Mouse (Mus musculus) natural killer cell, adult 2 months (primary cell): Measurements from ENCODE around the gene Galt.
"Not testable (repeated sequence)": the region's sequence is repeated elsewhere in the genome, so short reads cannot be mapped to it uniquely, and the experiment has no call there.

ENCODE experiments used
- DNase-seq, 2 experiments: peaks; one replicate each; pipeline ENCODE4 v3.0.0; 2022; ENCODE audit warnings: low spot score in 2 of 2

Gene Galt

DNA sequence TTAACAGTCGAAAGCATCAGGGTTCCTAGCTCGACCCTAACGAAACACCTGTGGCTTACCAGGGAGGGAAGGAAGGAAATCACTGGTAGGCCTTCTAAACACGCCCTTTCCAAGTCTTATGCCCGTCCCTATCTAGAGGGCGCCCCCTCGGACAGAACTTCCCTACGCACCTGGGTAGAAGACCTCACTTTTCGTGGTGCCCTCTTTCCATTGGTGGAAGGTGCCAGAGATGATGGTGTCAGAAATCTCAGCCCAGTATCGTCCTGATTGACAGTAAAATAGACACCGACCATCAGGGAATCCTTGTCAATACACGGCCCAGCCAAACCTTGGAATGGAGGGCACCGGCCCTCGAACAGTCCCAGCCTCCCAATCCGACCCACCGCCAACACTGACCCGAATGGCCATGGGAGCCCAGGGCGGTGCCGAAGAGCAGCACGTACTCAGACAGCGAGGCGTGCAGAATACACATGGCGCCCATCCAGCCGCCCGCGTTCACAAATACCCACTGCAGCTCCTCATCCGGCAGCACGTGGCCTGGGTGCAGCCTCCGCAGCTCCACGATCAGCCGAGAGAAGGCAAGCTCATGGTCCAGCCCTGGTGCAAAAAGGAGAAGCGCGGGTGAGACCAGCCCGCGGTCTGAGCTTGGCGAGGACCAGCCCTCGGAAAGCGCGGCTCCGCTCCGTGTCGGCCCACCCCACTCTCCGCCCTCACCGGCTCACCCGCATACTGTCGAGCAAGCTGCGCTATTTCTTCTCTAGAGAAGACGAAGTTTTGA lies 14.5 kb upstream of the Galt start:
- DNase-seq = peak in 1 of 2 experiments; percentile 22

DNA sequence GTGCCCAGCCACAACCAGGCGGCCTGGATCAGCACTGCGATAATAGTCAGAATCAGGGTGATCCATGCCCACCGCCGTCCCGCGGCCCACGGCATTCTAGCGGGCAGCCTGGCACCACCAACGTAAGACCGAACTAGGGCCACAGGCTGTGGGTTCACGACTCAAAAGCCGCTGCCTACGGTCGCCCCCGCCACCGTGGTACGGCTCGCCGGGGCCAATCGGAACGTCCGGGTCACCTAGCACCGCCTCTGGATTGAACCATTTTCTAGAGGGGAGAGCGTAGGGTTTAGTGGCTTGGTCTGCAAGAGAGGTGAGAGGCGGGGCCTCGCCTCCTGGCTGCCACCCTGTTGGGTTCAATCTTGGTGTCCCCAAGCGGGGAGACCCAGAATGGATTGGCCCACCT lies 13.9 kb upstream of the Galt start:
- peak; percentile 89 to 92 for DNase-seq

DNA sequence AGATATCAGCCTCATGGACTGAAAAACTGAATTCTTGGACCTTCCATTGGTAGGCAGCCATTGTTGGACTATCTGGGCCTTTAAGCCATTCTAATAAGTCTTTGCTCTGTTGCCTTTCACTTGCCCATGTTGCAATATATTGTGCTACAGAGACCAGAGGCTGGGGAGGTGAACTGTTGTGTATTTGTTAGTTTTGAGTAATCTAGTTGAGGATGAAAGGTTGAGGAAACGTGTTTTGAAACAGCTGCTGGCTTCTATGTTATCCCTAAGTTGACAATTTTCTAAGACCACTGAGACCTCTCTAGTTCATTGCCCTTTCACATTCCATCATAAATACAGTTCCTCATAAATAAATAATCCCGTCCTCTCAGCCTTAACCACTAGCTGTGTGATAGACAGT lies 10.9 kb upstream of the Galt start:
- no peak for DNase-seq

DNA sequence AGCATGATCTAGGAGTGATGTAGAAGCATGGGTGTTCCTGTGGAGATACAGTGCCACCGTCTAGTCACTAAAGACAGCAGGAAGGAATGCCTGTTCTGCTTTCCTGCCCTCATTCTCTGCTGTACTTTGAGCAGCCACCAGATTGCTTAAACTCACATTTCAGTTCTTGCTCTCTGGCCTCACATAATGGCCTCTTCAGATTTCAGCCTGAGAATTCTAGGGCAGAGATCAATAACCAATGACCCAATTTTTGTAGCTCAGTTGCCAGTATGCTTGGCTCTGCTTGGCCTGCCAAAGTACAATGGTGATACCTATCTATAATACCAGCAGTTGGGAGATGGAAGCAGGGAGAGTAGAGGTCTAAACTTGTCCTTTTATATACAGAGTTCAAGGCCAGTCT lies 10.0 kb upstream of the Galt start:
- no peak for DNase-seq

DNA sequence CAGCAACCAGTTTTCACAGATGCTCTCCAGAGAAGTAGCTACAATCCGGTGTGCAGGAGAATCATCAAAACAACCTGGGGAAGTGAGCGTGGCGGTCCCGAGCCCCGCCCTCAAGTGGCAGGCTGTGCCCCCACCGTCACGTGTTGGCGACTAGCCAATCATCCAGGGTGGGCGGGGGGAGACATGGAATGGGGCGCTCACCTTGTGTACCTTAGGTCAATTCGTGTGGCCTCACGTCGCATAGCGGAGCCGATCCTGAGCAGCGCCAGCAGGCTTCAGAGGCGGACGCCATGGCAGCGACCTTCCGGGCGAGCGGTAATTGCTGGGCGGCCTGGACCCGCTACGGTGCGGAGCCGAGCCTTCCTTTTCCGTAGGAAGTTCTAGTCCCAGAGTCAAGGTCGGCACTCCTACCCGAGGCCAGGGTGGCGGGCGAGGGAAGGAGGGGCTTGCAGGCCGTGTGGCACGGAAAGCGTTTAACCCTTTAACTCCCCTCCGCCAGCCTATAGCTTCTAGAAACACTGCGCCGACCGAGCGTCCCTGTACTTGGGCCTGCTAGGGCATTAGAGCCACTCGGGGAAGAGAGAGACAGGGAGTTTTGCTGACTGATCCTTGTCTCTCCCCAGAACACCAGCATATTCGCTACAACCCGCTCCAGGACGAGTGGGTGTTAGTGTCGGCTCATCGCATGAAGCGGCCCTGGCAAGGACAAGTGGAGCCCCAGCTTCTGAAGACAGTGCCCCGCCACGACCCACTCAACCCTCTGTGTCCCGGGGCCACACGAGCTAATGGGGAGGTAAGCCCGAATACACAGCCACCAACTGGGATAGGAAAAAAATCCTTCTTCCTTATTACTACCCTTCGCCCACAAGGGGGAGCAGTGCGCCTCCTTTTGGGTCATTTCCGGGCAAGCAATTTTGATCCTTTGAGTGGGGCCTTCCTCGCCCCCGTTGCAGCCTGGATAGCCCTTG lies 594 bp downstream of the Galt start, which contains the start of gene Sigmar1:
Sigmar1 (minus strand) TSS at position 820 of the 968 bp plus-strand sequence.
- DNase-seq = peak; percentile 85 to 91

DNA sequence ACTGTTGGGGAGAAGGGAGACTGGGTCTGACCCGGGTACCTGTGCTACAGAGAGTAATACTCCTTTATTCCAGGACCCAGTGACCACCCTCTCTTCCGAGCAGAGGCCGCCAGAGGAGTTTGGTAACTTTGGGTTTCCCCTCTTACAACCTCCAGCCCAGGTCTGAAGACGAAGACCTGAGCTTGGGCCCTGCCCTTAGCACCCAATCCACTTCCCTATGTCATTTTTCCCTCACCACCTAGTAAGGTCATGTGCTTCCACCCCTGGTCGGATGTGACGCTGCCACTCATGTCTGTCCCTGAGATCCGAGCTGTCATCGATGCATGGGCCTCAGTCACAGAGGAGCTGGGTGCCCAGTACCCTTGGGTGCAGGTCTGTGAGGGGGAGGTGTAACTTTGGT lies 1.4 kb downstream of the Galt start:
- DNase-seq = no peak

DNA sequence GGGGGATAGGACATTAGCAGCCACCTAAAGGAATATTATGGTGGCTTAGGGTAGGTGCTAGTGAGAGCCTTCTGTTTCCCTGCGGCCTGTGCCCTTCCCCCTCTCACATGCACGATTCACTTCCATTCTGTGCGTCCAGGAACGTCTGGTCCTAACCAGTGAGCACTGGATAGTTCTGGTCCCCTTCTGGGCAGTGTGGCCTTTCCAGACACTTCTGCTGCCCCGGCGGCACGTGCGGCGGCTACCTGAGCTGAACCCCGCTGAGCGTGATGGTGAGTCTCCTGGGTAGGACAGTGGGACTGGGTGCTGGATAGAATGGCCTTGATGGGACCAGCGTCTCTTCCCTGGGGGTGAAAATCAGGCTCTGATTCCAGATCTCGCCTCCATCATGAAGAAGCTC lies 2.3 kb downstream of the Galt start:
- DNase-seq = no peak

DNA sequence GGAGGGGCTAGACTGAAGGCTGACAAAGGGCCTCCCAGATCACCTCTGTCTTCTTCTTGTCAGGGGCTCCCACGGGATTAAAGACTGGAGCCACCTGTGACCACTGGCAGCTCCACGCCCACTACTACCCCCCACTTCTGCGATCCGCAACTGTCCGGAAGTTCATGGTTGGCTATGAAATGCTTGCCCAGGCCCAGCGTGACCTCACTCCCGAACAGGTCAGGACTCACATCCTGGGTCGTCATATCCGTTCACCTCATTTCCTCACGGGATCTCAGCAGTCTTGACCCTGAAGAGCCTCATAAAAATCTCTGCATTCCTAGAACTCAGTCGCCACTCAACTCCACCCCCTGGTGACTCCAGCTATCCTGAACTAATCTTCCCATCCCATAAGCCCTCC lies 3.0 kb downstream of the Galt start:
- DNase-seq = no peak

DNA sequence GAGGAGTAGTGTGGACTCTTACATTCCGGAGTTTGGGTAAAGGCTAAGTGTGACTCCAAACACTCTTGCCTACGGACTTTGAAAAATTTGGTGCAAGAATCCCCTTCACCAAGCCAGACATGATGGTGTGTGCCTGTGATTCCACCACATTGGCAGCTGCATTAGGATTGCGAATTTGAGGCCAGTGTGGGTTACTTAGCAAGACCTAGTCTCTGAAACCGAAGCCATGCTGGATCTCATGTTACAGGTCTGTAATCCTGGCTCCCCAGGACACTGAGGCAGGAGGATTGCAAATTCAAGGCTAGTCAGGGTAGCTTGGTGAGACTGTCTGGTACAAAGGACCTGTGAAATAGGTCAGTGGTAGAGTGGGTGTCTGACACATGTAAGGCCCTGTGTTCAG lies 3.7 kb downstream of the Galt start:
- no peak for DNase-seq

DNA sequence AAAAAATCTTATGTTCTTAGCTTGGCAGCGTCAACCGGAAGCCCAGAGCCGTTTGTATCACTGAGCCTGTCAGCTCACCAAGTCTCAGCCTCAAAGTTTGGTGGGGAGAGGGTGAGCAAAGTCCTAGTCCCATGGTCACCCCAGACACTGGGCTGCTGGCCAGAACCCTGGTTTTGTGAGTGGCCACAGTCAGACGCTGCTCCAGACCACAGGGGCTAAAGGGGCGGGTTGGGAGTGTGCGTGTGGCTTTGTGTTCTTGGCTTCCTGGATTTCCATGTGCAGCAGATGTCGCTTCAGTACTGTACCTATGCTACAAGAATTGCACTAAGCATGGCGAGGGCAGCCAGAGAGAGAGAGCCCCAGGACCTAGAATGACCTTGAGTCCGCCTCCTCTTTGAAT lies 4.2 kb downstream of the Galt start:
- DNase-seq = no peak

DNA sequence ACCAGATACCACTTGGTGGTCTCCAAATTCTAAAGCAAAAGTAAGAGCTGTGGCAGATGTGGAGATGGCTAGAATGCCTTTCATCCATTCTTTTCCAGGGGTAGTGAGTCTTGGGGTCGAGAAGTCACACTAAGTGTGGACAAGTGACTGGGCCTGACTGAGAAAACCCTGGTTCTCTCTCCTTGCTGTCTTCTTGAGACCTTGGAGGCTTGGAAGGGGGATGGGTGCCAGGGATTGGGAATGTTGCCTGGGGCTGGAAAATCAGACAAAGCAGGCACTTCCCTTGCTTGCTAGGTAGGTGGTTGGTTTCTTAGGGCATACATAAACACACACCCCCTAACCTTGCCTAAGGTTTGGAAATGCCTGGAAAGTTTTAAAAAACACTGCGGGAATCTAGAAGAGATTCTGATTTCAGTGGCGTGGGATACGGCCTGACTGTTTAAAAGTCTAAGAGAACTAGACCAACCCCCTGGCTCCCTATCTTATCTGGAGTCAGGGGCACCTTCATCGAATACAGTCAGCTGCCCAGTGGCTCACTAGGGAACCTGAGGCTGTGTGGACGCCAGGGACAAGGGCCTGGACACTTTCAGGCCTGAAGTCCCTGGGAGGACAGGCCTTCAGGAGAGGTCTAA lies 4.7 kb downstream of the Galt start:
- DNase-seq = no peak

DNA sequence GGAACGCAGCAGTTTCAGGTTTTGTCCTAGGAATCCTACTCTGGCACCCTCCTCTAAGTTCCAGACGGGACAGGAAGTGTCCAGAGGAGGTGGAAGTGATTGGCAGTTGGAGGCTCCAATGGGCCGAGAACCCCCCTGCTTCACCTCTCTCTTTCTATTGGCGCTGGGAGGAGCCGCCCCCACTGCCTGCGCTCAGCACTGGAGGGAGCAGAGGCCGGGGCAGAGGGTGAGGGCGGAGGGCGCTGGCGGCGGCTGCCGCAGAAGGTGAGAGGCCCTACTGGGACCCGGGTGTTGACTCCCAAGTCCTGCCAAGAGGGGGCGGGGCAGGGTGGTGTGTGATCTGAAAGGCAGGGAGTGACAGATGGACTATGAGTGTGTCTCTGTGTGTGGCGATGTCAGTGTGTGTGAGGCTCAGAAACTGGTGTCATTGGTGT lies 5.3 kb downstream of the Galt start:
- peak in 1 of 2 experiments; percentile 38 for DNase-seq

DNA sequence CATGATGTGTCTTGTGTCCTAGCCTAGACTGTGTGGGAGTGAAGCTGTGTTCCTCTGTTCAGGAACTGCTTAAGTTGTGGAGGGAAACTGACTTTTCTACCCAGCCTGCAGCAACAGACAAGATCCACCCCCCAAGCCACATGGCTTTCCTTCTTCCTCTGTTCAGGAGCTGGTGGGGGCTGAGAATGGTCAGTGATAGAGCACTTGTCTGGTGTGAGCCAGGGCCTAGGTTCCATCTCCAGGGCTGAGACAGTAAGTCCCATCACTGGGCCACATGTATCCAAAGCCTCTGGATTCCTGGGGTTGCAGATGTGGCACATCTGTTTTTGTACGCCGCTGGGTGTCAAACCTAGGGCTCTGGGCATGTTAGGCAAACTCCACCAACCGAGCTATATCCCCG lies 5.9 kb downstream of the Galt start:
- DNase-seq = no peak

DNA sequence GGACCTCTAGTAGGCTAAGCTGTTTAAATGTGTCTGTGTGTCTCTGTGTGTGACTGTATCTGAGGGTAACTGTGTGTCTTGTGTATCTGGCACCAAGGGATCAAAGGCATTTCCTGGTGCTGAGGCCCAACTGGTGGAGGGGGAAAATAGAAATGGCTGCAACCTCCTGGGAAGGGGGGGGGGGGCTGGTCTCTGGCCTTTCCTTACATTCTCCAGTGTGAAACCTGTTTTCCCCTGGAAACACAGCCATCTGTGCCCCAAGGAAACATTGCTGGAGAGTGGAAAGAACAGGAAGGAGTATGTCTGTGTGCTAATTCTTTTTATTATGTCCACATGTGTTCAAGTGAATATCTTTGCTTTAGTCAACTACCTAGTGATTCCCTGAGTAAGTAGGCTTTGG lies 6.7 kb downstream of the Galt start:
- DNase-seq = no peak

DNA sequence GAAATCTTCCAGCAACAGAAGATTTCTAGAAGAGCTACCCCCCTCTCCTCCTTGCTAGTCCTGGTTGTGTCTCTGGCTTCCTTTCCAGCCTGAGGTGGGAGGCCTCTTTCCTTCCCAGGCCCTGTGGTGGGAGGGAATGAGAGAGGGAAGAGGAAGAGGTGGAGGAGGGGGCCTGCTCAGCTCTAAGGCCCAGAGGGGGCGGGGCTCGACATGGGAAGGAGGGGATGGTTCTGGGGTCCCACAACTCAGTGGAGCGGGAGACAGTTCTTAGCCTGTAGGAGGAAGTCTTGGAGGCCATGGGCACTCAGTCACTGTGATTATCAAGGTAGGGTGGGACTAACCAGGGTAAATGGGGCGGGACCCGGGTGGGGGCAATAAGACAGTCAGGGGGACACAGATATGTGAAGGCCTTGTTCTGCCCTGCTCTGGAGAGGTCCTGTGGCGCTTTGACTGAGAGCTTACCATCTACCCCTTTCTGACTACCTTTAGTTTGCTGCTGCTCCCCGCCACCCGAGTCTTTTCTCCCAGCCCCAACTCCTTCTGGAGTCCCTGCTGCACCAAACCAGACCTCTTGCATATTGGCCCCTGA lies 7.2 kb downstream of the Galt start:
- DNase-seq = no peak

DNA sequence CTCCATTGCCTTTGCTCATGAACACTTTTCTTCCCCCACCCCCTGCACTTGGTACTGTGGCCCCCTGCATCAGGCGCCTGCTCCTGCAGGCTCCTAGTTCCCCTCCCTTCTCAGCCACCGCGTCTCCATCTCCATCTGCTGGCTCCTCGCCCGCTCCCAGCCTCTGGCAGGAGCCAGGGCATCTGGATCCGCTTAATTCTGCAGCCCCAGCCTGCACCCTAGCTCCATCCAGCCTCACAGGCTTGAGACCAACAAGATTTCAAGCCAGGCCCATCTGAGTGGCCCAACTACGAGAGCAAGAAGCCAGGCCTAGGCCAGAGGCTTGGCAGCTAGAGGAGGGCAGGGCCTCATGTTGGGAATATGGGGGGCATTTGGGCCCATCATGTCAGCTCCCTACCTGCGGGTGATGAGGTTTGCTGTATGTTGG lies 7.7 kb downstream of the Galt start:
- DNase-seq = not testable (repeated sequence)

DNA sequence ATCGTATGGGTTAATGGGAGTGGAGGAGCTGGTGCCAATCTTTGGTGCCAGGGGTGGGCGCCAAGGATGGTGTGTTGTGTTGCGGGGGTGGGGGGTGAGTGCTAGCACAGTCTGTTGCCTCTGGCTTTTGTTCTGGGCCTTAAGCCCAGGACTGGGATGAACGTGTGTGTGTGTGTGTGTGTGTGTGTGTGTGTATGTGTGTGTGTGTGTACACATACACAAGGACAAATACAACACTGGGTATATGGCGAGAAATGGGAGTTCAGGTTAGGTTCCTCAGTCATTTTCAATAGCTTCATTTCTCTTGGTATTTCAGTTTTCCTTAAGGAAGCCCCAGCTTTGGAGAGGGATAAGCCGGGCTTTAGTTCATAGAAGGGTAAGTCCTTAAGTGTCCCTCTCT lies 8.1 kb downstream of the Galt start:
- not testable (repeated sequence) for DNase-seq

DNA sequence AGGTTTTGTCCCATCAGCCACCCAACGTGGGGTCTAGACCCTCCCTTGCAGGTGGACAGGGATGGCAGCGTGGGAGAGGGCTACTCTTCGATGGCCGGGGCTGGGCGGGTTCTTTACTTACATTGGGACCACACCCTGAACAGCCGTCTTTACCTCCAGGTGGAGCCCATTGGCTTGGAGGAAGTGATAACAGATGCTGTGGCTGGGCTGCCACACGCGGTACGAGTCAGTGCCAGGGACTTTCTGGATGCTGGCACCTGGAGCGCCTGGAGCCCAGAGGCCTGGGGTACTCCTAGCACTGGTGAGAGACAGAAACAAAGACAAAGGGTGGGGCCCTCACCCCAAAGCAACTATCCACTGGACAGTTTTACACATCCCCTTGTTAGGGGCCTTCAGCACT lies 12.3 kb downstream of the Galt start:
- DNase-seq = not testable (repeated sequence)

DNA sequence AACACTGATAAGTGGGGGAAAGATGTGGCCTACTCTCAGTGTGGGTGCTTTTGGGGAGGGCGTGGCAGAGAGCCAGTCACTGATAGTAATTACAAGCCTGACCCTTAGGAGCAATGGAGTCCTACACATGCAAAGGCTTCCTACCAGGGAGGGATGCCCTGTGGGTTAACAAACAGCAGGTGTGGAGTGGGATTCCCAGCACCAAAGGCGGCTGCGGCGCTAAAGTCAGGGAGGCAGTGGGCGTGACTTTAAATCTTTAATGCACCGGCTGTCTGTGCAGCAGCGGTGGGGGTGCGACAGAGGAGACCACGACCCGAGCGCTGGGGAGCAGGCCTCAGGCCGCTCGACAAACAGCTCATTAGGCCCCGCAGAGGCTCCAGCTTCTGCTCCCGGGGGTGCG lies 17.9 kb downstream of the Galt start:
- DNase-seq = not testable (repeated sequence)

DNA sequence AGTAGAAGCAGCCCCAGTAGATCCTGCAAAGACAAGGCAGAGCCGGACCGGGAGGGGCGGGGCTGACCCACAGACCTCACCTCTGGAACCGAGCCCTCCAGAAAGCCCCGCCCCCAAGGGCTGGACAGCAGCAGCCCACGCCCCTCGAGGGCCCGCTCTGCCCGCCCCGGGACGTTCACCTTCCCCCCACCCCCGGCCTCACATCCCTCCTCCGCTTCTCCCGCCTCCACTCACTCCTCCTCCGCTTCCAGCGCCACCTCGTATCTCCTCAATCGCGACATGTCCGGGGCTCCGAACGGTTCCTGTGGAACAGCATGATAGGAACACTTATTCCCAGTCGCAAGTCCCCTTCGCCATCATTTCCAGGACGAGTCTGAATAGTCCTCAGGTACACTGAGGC lies 18.5 kb downstream of the Galt start:
- DNase-seq = peak; percentile 70 to 73

DNA sequence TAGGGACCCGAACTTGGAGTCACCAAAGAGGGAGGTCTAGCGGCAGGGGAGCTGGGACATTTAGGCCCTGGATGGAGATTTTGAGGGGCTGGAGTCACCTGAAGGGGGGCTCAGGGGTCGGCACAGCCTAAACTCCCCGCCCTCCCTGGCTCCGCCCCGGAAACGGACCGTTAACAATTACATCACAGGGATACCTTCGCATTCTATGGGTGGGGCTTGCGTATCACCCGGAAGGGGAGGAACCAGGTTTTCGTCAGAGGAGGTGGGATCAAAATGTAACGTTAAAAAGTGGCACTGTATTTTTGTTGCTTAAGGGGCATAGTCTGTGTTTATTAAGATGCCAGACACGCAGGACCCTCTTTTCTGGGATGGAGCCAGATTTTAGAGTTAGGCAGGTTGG lies 19.0 kb downstream of the Galt start, which contains the start of gene Ccl27a:
Ccl27a (minus strand) TSS at position 246 of the 400 bp plus-strand sequence.
- peak; percentile 90 to 94 for DNase-seq

DNA sequence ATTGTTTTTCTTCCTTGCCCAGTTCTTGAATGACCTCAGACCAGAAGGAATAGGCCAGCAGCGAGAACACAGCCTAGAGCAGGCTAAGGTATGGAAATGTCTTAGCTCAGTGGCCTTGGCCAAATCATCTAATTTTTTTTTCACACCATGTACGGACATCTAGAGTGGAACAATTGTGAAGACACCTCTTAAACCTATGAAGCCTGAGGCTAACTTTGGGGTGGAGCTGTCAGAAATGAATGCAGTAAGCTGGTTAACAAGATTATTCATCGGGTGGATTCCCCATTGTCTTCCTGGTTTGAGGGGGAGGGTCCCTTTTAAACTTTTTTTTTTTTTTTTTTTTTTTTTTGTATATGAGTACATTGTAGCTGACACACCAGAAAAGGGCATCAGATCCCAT lies 19.5 kb downstream of the Galt start:
- peak; percentile 53 to 80 for DNase-seq
